Comparison of ENCODE assay signal across 20 mouse cellular contexts in genomic region chr1:172358341-172358740, GRCm38 (mm10). TPM values are rescaled to one million over a fixed set of nuclear protein-coding genes. Genes with fewer than 3 reads are reported as not detected.
DNase-seq lines count a peak whose midpoint lies in the region; ATAC-seq and TF ChIP-seq lines count a peak whose summit lies in the region.
"Had no signal": no experiment of that assay in that cellular context is flagged by ENCODE, and none has a peak within 500 bp of the region (broad histone marks: within the 10 kb centered on the region; RNA-seq: fewer than 3 reads in every experiment).

No protein-coding gene starts in this region.

- no peak overlapping the region for H3K4me2 ChIP-seq in hindbrain, embryonic 12.5 days (replicated peaks)
- H3K4me2 ChIP-seq in hindbrain, embryonic 13.5 days = no peak overlapping the region
- H3K4me2 ChIP-seq in midbrain, embryonic 13.5 days (replicated peaks) = no peak overlapping the region
- H3K4me2 ChIP-seq: embryonic facial prominence, embryonic 13.5 days; forebrain, embryonic 15.5 days; heart, embryonic 15.5 days; hindbrain, embryonic 15.5 days had no signal

- no peak for TF ChIP-seq POLR2A in cortical plate, adult 2 months (IDR thresholded peaks at IDR 0.05; ENCODE audit: extremely low read depth, insufficient read depth, low read length)

- H3K9me3 ChIP-seq in hindbrain, embryonic 12.5 days (replicated peaks) = no peaks in the 10 kb centered on the region
- H3K9me3 ChIP-seq in hindbrain, embryonic 13.5 days = no peaks in the 10 kb centered on the region
- no peaks in the 10 kb centered on the region for H3K9me3 ChIP-seq in midbrain, embryonic 10.5 days (replicated peaks)
- no peaks in the 10 kb centered on the region for H3K9me3 ChIP-seq in midbrain, embryonic 13.5 days
- H3K9me3 ChIP-seq: embryonic facial prominence, embryonic 13.5 days; forebrain, embryonic 15.5 days; heart, embryonic 10.5 days; heart, embryonic 15.5 days; hindbrain, embryonic 15.5 days had no signal

- H3K27me3 ChIP-seq in hindbrain, embryonic 12.5 days = no peaks in the 10 kb centered on the region
- H3K27me3 ChIP-seq in hindbrain, embryonic 13.5 days = no peaks in the 10 kb centered on the region
- H3K27me3 ChIP-seq in midbrain, embryonic 10.5 days (ENCODE audit: low read depth, poor library complexity, severe bottlenecking) = peaks cover 96% of the 10 kb centered on the region
- peaks cover 4% of the 10 kb centered on the region; the same call in 1 of the 2 replicates for H3K27me3 ChIP-seq in midbrain, embryonic 13.5 days
- H3K27me3 ChIP-seq: forebrain, embryonic 15.5 days; hindbrain, embryonic 15.5 days had no signal

- no peak for DNase-seq in midbrain, embryonic 10.5 days (ENCODE audit: low spot score)
- peak; percentile 52 for DNase-seq in testis, postnatal 14 days (ENCODE audit: low spot score)
- DNase-seq in retina, embryonic 14.5 days (ENCODE audit: low spot score) = no peak
- DNase-seq: adrenal gland, adult 8-10 months; adrenal gland, postnatal 36 days; cerebellum, adult 11-12 months; cerebellum, postnatal 25 days; gastrocnemius, postnatal 36 days; heart, adult 18-20 months had no signal

- 64% methylated on average over 10 of the region's 10 CpGs for WGBS in hindbrain, embryonic 12.5 days
- WGBS in hindbrain, embryonic 13.5 days = 60% methylated on average over 10 of the region's 10 CpGs
- WGBS in midbrain, embryonic 10.5 days = 64% methylated on average over 10 of the region's 10 CpGs
- WGBS in midbrain, embryonic 13.5 days = 66% methylated on average over 10 of the region's 10 CpGs

- H3K4me1 ChIP-seq in hindbrain, embryonic 12.5 days = peaks cover 23% of the 10 kb centered on the region
- H3K4me1 ChIP-seq in hindbrain, embryonic 13.5 days (replicated peaks) = peaks cover 41% of the 10 kb centered on the region
- H3K4me1 ChIP-seq in midbrain, embryonic 10.5 days = peaks cover 59% of the 10 kb centered on the region
- peaks cover 36% of the 10 kb centered on the region for H3K4me1 ChIP-seq in midbrain, embryonic 13.5 days (replicated peaks)
- H3K4me1 ChIP-seq in cortical plate, adult 2 months (ENCODE audit: control insufficient read depth, insufficient read depth, low read length) = peaks cover 2% of the 10 kb centered on the region; the same call in 1 of the 2 replicates
- H3K4me1 ChIP-seq: embryonic facial prominence, embryonic 13.5 days; heart, embryonic 15.5 days had no signal

- no peak overlapping the region for H3K4me3 ChIP-seq in hindbrain, embryonic 12.5 days
- H3K4me3 ChIP-seq in hindbrain, embryonic 13.5 days = no peak overlapping the region
- H3K4me3 ChIP-seq in midbrain, embryonic 10.5 days = peak overlapping the region; percentile 23; the same call in 1 of the 2 replicates
- no peak overlapping the region for H3K4me3 ChIP-seq in midbrain, embryonic 13.5 days (replicated peaks)
- no peak overlapping the region for H3K4me3 ChIP-seq in cortical plate, adult 2 months (ENCODE audit: insufficient read depth, low read length)
- H3K4me3 ChIP-seq: embryonic facial prominence, embryonic 13.5 days; forebrain, embryonic 15.5 days; heart, embryonic 10.5 days; heart, embryonic 15.5 days; hindbrain, embryonic 15.5 days had no signal

- no peaks in the 10 kb centered on the region for H3K36me3 ChIP-seq in hindbrain, embryonic 12.5 days
- H3K36me3 ChIP-seq in hindbrain, embryonic 13.5 days = no peaks in the 10 kb centered on the region
- H3K36me3 ChIP-seq in midbrain, embryonic 10.5 days = no peaks in the 10 kb centered on the region
- no peaks in the 10 kb centered on the region for H3K36me3 ChIP-seq in midbrain, embryonic 13.5 days
- H3K36me3 ChIP-seq: embryonic facial prominence, embryonic 13.5 days; forebrain, embryonic 15.5 days; heart, embryonic 10.5 days; heart, embryonic 15.5 days; hindbrain, embryonic 15.5 days had no signal

- no peak overlapping the region for H3K27ac ChIP-seq in hindbrain, embryonic 12.5 days
- H3K27ac ChIP-seq in hindbrain, embryonic 13.5 days = no peak overlapping the region
- peak overlapping the region; percentile 75 for H3K27ac ChIP-seq in midbrain, embryonic 10.5 days (replicated peaks)
- no peak overlapping the region for H3K27ac ChIP-seq in midbrain, embryonic 13.5 days
- peak overlapping the region; percentile 24 for H3K27ac ChIP-seq in cortical plate, adult 2 months (ENCODE audit: insufficient read depth, low read length)
- H3K27ac ChIP-seq: embryonic facial prominence, embryonic 13.5 days; forebrain, embryonic 15.5 days; heart, embryonic 10.5 days; heart, embryonic 15.5 days; hindbrain, embryonic 15.5 days had no signal

- peak overlapping the region; percentile 32; the same call in 1 of the 2 replicates for H3K9ac ChIP-seq in hindbrain, embryonic 12.5 days
- no peak overlapping the region for H3K9ac ChIP-seq in hindbrain, embryonic 13.5 days
- H3K9ac ChIP-seq in midbrain, embryonic 13.5 days (replicated peaks) = no peak overlapping the region
- H3K9ac ChIP-seq: embryonic facial prominence, embryonic 13.5 days; forebrain, embryonic 15.5 days; heart, embryonic 15.5 days; hindbrain, embryonic 15.5 days had no signal

- no peak for ATAC-seq in hindbrain, embryonic 12.5 days (ENCODE audit: low FRiP score)
- ATAC-seq in hindbrain, embryonic 13.5 days (ENCODE audit: low FRiP score) = no peak
- no peak for ATAC-seq in midbrain, embryonic 13.5 days
- ATAC-seq: forebrain, embryonic 15.5 days; intestine, postnatal 0 days had no signal

- TF ChIP-seq CTCF in cortical plate, adult 2 months (IDR thresholded peaks at IDR 0.05; ENCODE audit: extremely low read depth, insufficient read depth, low read length) = no peak

RNA-seq across cellular contexts. Expression of gene Kcnj10, which starts 17.3 kb away (rescaled TPM):
- 0.53 and 0.83 TPM in 2 replicates for polyA plus RNA-seq in hindbrain, embryonic 12.5 days (2016; fragmentation: Nextera tagmentation; extraction: Ambion mirVana)
- 1.6 and 1.7 TPM in 2 replicates for polyA plus RNA-seq in hindbrain, embryonic 13.5 days (2015; fragmentation: Nextera tagmentation; extraction: Ambion mirVana)
- polyA plus RNA-seq in midbrain, embryonic 10.5 days (2016; fragmentation: Nextera tagmentation; extraction: Ambion mirVana) = 0.46 and 0.75 TPM in 2 replicates
- 0.98 TPM in 2 replicates for polyA plus RNA-seq in midbrain, embryonic 13.5 days (2015; fragmentation: Nextera tagmentation; extraction: Ambion mirVana)
- 96.8 and 102 TPM in 2 replicates for polyA plus RNA-seq in cortical plate, adult 2 months (2012; rRNA removed)

RNA-seq across cellular contexts. Expression of gene Pigm, which starts 18.0 kb away (rescaled TPM):
- 9.4 and 9.8 TPM in 2 replicates for polyA plus RNA-seq in hindbrain, embryonic 12.5 days (2016; fragmentation: Nextera tagmentation; extraction: Ambion mirVana)
- 4.7 and 4.9 TPM in 2 replicates for polyA plus RNA-seq in hindbrain, embryonic 13.5 days (2015; fragmentation: Nextera tagmentation; extraction: Ambion mirVana)
- polyA plus RNA-seq in midbrain, embryonic 10.5 days (2016; fragmentation: Nextera tagmentation; extraction: Ambion mirVana) = 9.3 and 9.9 TPM in 2 replicates
- polyA plus RNA-seq in midbrain, embryonic 13.5 days (2015; fragmentation: Nextera tagmentation; extraction: Ambion mirVana) = 4.9 and 5.7 TPM in 2 replicates
- polyA plus RNA-seq in cortical plate, adult 2 months (2012; rRNA removed) = 6.5 TPM in 2 replicates

RNA-seq across cellular contexts. Expression of gene Kcnj9, which starts 29.2 kb away (rescaled TPM):
- 1.2 and 2.0 TPM in 2 replicates for polyA plus RNA-seq in hindbrain, embryonic 12.5 days (2016; fragmentation: Nextera tagmentation; extraction: Ambion mirVana)
- 2.2 and 2.5 TPM in 2 replicates for polyA plus RNA-seq in hindbrain, embryonic 13.5 days (2015; fragmentation: Nextera tagmentation; extraction: Ambion mirVana)
- polyA plus RNA-seq in midbrain, embryonic 10.5 days (2016; fragmentation: Nextera tagmentation; extraction: Ambion mirVana) = 0.23 and 0.61 TPM in 2 replicates
- 3.6 and 3.9 TPM in 2 replicates for polyA plus RNA-seq in midbrain, embryonic 13.5 days (2015; fragmentation: Nextera tagmentation; extraction: Ambion mirVana)
- 169 and 180 TPM in 2 replicates for polyA plus RNA-seq in cortical plate, adult 2 months (2012; rRNA removed)
- polyA plus RNA-seq: embryonic facial prominence, embryonic 13.5 days; heart, embryonic 10.5 days; heart, embryonic 15.5 days; inflammation-experienced regulatory T-cells, adult 6 months had no signal

Comparison
In these comparisons a context has a peak if more than half of its experiments do, and no peak if none do; other contexts are left out.
1. H3K27ac ChIP-seq: peak in midbrain, embryonic 10.5 days (single experiment) and cortical plate, adult 2 months (single experiment); none in hindbrain, embryonic 12.5 days (single experiment), hindbrain, embryonic 13.5 days (single experiment) and midbrain, embryonic 13.5 days (single experiment).
2. RNA of gene Kcnj10, which starts 17.3 kb away (polyA plus RNA-seq): 96.8 to 102 TPM in cortical plate, adult 2 months; 1.6 to 1.7 TPM in hindbrain, embryonic 13.5 days, 0.98 TPM in midbrain, embryonic 13.5 days, 0.53 to 0.83 TPM in hindbrain, embryonic 12.5 days and 0.46 to 0.75 TPM in midbrain, embryonic 10.5 days; every median in the first group is over 10 times any median in the second.
3. RNA of gene Kcnj9, which starts 29.2 kb away (polyA plus RNA-seq): 169 to 180 TPM in cortical plate, adult 2 months; 3.6 to 3.9 TPM in midbrain, embryonic 13.5 days, 2.2 to 2.5 TPM in hindbrain, embryonic 13.5 days, 1.2 to 2.0 TPM in hindbrain, embryonic 12.5 days and 0.23 to 0.61 TPM in midbrain, embryonic 10.5 days; every median in the first group is over 10 times any median in the second.